Mouse (Mus musculus) limb, embryonic 15.5 days (tissue): Measurements from ENCODE around the gene Fstl4. TPM values are rescaled to one million over a fixed set of nuclear protein-coding genes. Genes with fewer than 3 reads are reported as not detected.
"Not testable (repeated sequence)": the region's sequence is repeated elsewhere in the genome, so short reads cannot be mapped to it uniquely, and the experiment has no call there.

Experiments used
- ATAC-seq: fragments of 200-750 bp; cut with Nextera tagmentation; 2 replicates; pipeline ENCODE4 v1.8.0; 2017; ENCODE audit warnings: low read depth, moderate TSS enrichment; ENCODE audit not compliant: insufficient number of reproducible peaks, low FRiP score, low TSS enrichment
- H3K27ac ChIP-seq: fragments of 300-500 bp; sonication (generic); 2 replicates; pipeline ENCODE4 v1.5.1; 2015; ENCODE audit warnings: moderate library complexity, mild to moderate bottlenecking, inconsistent platforms
- H3K27me3 ChIP-seq: fragments of 300-500 bp; sonication (generic); 2 replicates; pipeline ENCODE4 v1.6.1; 2015; ENCODE audit warnings: inconsistent platforms
- H3K36me3 ChIP-seq: fragments of 300-500 bp; sonication (generic); 2 replicates; pipeline ENCODE4 v1.6.1; 2015; ENCODE audit warnings: inconsistent platforms
- H3K4me1 ChIP-seq: fragments of 300-500 bp; sonication (generic); 2 replicates; pipeline ENCODE4 v1.6.1; 2015; ENCODE audit warnings: inconsistent platforms
- H3K4me2 ChIP-seq: fragments of 300-500 bp; sonication (generic); 2 replicates; pipeline ENCODE4 v1.6.1; 2015; ENCODE audit warnings: mild to moderate bottlenecking, inconsistent platforms
- H3K4me3 ChIP-seq: fragments of 300-500 bp; sonication (generic); 2 replicates; pipeline ENCODE4 v1.5.1; 2015; ENCODE audit warnings: mild to moderate bottlenecking, inconsistent platforms
- H3K9ac ChIP-seq: fragments of 300-500 bp; sonication (generic); 2 replicates; pipeline ENCODE4 v1.6.1; 2015; ENCODE audit warnings: inconsistent platforms
- H3K9me3 ChIP-seq: fragments of 300-500 bp; sonication (generic); 2 replicates; pipeline ENCODE4 v1.6.1; 2016; ENCODE audit warnings: inconsistent platforms
- WGBS: fragments of 180-500 bp; shearing (Covaris S2); methylation state at CpG from one replicate; pipeline ENCODE4 v1.1.7; 2015; 5-methylcytosine and 5-hydroxymethylcytosine counted together
- polyA plus RNA-seq: library from polyadenylated mRNA; unstranded; fragments of >200 nt; fragmentation: Nextera tagmentation; extraction: Ambion mirVana; gene quantifications from 2 replicates; pipeline ENCODE4 v1.2.1, GENCODE M21; 2015

Fstl4 gene
- polyA plus RNA-seq, 1 experiment from 2014 or later: 2.6 TPM

DNA sequence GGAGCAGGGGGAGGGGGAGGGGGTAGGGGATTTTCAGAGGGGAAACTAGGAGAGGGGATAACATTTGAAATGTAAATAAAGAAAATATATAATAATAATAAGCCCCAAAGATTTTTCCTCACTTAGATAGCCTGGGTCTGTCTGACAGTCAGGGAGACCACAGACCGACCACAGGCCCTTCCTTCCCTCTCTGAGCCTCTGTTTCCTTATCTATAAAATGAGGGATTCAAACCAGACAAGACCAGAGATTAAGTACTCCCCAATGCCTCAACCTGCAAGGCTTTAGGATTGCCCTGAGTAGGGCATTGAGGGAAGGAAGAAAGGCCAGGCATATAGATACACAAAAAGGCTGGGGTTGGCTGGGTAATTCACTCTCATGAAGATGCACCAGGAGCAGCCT lies 307.2 kb downstream of the Fstl4 start:
- H3K27ac ChIP-seq: no peak overlapping the region
- no peak for ATAC-seq
- H3K4me2 ChIP-seq: no peak overlapping the region
- H3K4me1 ChIP-seq: peaks cover 16% of the 10 kb centered on the region; the same call in 1 of the 2 replicates
- 72% methylated on average over 1 of the region's 1 CpGs for WGBS
- 0 out of 2 replicates have a peak, but pooled peaks cover 6% of the 10 kb centered on the region for H3K27me3 ChIP-seq
- no peaks in the 10 kb centered on the region for H3K36me3 ChIP-seq
- H3K9me3 ChIP-seq: no peaks in the 10 kb centered on the region
- H3K4me3 ChIP-seq: no peak overlapping the region
- H3K9ac ChIP-seq: no peak overlapping the region

- Histone ChIP-seq H3K4me3 (no peak overlapping the region), H3K27ac (no peak overlapping the region), H3K36me3 (no peaks in the 10 kb centered on the region), H3K4me2 (no peak overlapping the region), H3K27me3 (0 out of 2 replicates have a peak, but pooled peaks cover 4% of the 10 kb centered on the region), H3K4me1 (no peaks in the 10 kb centered on the region), H3K9ac (no peak overlapping the region), H3K9me3 (no peaks in the 10 kb centered on the region)
- ATAC-seq: no peak
- 66% methylated on average over 7 of the region's 7 CpGs for WGBS
These were observed 313.2 kb downstream of the Fstl4 start for GRCm38 (mm10) chr11:53077641-53078040.

DNA sequence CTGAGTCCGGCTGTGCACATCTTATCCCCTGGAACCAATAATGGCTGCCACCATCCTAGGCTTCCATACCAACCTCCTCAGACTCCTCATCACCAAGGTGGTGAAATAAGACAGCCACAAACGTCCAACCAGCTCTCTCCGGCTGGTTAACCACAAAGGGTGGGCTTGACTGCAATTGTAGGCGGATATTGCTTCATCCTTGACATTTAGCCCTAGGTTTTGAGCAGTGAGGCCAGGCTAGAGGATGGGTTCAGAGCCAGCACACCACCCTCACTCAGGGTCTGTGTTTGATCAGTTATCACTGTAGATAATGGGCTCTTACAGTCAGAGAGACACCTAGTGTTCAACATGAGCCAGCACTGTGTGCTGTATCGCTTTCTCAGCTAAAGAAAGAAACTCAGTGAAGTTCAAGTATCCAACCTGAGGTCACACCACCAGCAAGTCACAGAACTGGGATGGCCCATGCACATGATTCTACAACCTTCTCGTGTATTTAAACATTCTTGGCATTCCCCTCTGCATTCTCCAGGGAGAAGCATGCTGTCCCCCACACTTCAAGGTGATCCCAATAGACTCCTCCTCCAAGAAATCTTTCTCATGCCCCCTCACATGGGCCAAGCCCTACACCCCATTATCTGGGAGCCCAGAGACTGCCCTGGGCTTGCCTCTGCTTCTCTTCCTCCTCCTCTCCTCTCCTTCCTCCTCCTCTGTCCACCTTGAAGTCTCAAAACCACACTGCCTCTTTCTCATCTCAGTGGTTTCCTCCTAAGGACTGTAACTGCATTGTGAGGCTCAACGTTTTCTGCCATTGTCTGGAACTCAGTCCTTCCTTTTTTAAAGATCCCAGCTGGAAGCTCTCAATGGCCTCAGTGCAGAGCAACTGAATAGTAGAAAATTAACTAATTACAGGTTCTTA lies 314.2 kb downstream of the Fstl4 start:
- H3K4me3 ChIP-seq: no peak overlapping the region
- H3K27ac ChIP-seq: no peak overlapping the region
- no peaks in the 10 kb centered on the region for H3K4me1 ChIP-seq
- WGBS: 70% methylated on average over 7 of the region's 7 CpGs
- no peak overlapping the region for H3K4me2 ChIP-seq
- H3K9me3 ChIP-seq: no peaks in the 10 kb centered on the region
- no peak overlapping the region for H3K9ac ChIP-seq
- ATAC-seq: no peak
- 0 out of 2 replicates have a peak, but pooled peaks cover 4% of the 10 kb centered on the region for H3K27me3 ChIP-seq
- no peaks in the 10 kb centered on the region for H3K36me3 ChIP-seq

- Histone ChIP-seq H3K4me3 (no peak overlapping the region), H3K36me3 (no peaks in the 10 kb centered on the region), H3K27me3 (peaks cover 8% of the 10 kb centered on the region; the same call in 1 of the 2 replicates), H3K9ac (no peak overlapping the region), H3K27ac (no peak overlapping the region), H3K9me3 (no peaks in the 10 kb centered on the region), H3K4me2 (no peak overlapping the region), H3K4me1 (peaks cover 4% of the 10 kb centered on the region; the same call in 1 of the 2 replicates)
- no peak for ATAC-seq
- WGBS: 82% methylated on average over 6 of the region's 6 CpGs
These were observed 316.9 kb downstream of the Fstl4 start for GRCm38 (mm10) chr11:53081310-53081709.

DNA sequence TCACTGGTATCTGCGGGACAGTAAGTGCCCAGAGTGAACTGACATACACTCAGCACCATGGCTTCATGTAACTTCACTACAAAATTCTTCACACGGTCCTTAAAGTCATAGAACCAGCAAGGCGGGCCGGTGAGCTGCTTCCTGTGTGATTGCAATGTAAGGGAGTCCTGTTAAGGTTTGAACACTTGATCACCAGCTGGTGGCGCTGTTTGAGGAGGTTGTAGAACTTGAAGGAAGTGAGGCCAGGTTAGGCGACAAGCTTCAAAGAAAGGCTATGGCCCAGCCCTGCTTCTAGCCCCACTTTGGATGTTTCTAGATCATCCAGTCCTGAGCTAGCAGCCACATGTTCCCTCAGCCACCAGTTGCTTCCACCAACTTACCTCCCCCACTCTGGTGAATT lies 320.9 kb downstream of the Fstl4 start:
- Histone ChIP-seq H3K27ac (no peak overlapping the region), H3K4me3 (no peak overlapping the region), H3K9me3 (no peaks in the 10 kb centered on the region), H3K9ac (no peak overlapping the region), H3K4me2 (no peak overlapping the region), H3K4me1 (peaks cover 4% of the 10 kb centered on the region; the same call in 1 of the 2 replicates), H3K36me3 (no peaks in the 10 kb centered on the region), H3K27me3 (peaks cover 4% of the 10 kb centered on the region; the same call in 1 of the 2 replicates)
- WGBS: 70% methylated on average over 6 of the region's 6 CpGs
- no peak for ATAC-seq

DNA sequence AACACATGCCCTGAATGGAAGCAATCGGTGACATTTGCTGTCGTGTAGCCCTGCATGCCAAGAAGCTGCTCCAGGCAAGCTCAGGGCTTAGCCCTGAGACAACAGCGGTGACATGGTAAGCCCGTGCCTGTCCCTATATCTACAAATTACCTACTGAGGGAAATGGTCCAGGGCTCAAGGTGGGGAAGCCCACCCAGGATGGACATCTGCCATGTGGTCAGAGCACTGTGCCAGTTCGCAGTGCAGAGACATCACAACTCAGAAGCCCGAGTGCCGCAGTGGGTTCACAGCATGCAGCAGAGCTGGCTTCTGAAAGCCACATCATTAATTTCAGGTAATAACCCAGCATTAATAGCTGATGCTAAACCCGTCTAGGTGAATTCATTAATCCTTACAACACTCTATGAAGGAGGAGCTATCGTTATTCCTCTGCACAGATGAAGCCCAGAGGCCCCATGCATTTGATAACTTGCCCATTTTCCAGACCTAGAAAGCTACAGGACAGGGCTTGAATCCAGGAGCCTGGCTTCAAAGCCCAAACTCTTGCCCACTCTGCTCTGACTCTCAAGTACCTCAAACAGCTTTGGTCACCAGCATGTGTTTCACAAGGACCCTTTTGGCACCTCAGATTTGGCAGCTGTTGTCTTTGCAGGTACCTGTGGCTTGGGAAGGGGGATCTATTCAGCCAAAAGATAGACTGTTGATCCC lies 321.6 kb downstream of the Fstl4 start:
- no peak overlapping the region for H3K4me3 ChIP-seq
- no peaks in the 10 kb centered on the region for H3K9me3 ChIP-seq
- H3K36me3 ChIP-seq: no peaks in the 10 kb centered on the region
- H3K4me2 ChIP-seq: no peak overlapping the region
- WGBS: 49% methylated on average over 9 of the region's 9 CpGs
- H3K27me3 ChIP-seq: peaks cover 4% of the 10 kb centered on the region; the same call in 1 of the 2 replicates
- no peak overlapping the region for H3K9ac ChIP-seq
- H3K27ac ChIP-seq: no peak overlapping the region
- H3K4me1 ChIP-seq: peaks cover 4% of the 10 kb centered on the region; the same call in 1 of the 2 replicates
- ATAC-seq: no peak

DNA sequence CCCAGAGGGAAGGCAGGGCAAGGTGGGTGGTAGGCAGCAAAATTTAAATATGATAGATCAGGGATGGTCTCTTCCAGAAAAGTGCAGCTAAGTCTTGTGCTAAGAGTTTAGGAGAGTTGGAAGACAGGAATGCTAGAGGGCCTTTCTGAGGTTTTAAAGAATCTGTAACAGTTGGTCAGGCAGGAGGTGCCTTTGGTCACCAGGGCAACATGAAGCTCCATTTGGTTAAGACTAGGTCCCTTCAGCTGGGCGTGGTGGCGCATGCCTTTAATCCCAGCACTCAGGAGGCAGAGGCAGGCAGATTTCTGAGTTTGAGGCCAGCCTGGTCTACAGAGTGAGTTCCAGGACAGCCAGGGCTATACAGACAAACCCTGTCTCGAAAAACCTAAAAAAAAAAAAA lies 323.5 kb downstream of the Fstl4 start:
- WGBS: 92% methylated on average over 3 of the region's 3 CpGs
- H3K4me3 ChIP-seq, H3K4me2 ChIP-seq, H3K9me3 ChIP-seq, ATAC-seq, H3K27ac ChIP-seq, H3K36me3 ChIP-seq, H3K9ac ChIP-seq, H3K27me3 ChIP-seq: not testable (repeated sequence)
- peaks cover 17% of the 10 kb centered on the region; the same call in 1 of the 2 replicates for H3K4me1 ChIP-seq

- no peak overlapping the region for H3K4me3 ChIP-seq
- H3K27ac ChIP-seq: no peak overlapping the region
These were observed 327.2 kb downstream of the Fstl4 start for GRCm38 (mm10) chr11:53091596-53091995.

GRCm38 (mm10) chr11:53096871-53097270 lies 332.4 kb downstream of the Fstl4 start:
- no peak overlapping the region for H3K27ac ChIP-seq
- no peak for ATAC-seq
- H3K36me3 ChIP-seq: no peaks in the 10 kb centered on the region
- peaks cover 4% of the 10 kb centered on the region; the same call in 1 of the 2 replicates for H3K27me3 ChIP-seq
- peaks cover 16% of the 10 kb centered on the region for H3K4me1 ChIP-seq
- H3K9ac ChIP-seq: no peak overlapping the region
- 80% methylated on average over 9 of the region's 9 CpGs for WGBS
- no peak overlapping the region for H3K4me2 ChIP-seq
- no peak overlapping the region for H3K4me3 ChIP-seq
- no peaks in the 10 kb centered on the region for H3K9me3 ChIP-seq

More at GRCm38 (mm10) chr11:53091596-53091995, 327.2 kb downstream of the Fstl4 start:
- H3K9ac ChIP-seq: no peak overlapping the region
- H3K4me1 ChIP-seq: peaks cover 16% of the 10 kb centered on the region; the same call in 1 of the 2 replicates
- no peak for ATAC-seq
- no peaks in the 10 kb centered on the region for H3K36me3 ChIP-seq
- H3K4me2 ChIP-seq: no peak overlapping the region
- H3K27me3 ChIP-seq: 0 out of 2 replicates have a peak, but pooled peaks cover 4% of the 10 kb centered on the region
- 30% methylated on average over 5 of the region's 5 CpGs for WGBS
- no peaks in the 10 kb centered on the region for H3K9me3 ChIP-seq

DNA sequence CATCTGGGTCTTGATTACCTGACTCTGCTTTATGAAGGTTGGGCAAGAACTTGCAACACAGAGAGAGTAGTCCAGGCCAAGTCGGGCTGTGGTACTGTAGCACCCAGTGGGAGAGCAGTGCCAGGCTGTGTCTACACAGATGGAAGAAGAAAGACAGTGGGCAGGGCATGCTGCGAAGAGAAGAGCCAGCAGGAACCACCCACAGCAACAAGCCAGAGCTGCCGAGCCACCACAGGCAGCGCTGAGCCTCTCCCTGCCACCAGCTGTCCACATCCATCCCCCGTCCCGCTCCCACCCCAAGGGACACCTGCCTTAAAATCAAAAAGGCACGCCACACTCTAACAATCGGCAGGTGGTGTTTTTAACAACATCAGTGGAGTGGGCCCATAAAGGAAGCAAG lies 332.9 kb downstream of the Fstl4 start:
- no peak overlapping the region for H3K9ac ChIP-seq
- H3K36me3 ChIP-seq: no peaks in the 10 kb centered on the region
- peaks cover 4% of the 10 kb centered on the region; the same call in 1 of the 2 replicates for H3K27me3 ChIP-seq
- H3K4me1 ChIP-seq: peaks cover 13% of the 10 kb centered on the region
- no peak overlapping the region for H3K27ac ChIP-seq
- 53% methylated on average over 8 of the region's 8 CpGs for WGBS
- ATAC-seq: no peak
- H3K4me2 ChIP-seq: no peak overlapping the region
- H3K9me3 ChIP-seq: no peaks in the 10 kb centered on the region
- no peak overlapping the region for H3K4me3 ChIP-seq

GRCm38 (mm10) chr11:53097870-53098269 lies 333.4 kb downstream of the Fstl4 start:
- Histone ChIP-seq H3K27me3 (peaks cover 4% of the 10 kb centered on the region; the same call in 1 of the 2 replicates), H3K4me3 (no peak overlapping the region), H3K4me2 (no peak overlapping the region), H3K4me1 (peaks cover 8% of the 10 kb centered on the region), H3K9ac (no peak overlapping the region), H3K27ac (no peak overlapping the region), H3K36me3 (no peaks in the 10 kb centered on the region), H3K9me3 (no peaks in the 10 kb centered on the region)
- WGBS: 85% methylated on average over 6 of the region's 6 CpGs
- ATAC-seq: no peak
